ENCODE assay signal across 9 mouse cellular contexts in genomic region chr5:135263866-135264503, GRCm38 (mm10). TPM values are rescaled to one million over a fixed set of nuclear protein-coding genes. Genes with fewer than 3 reads are reported as not detected.
A peak's percentile ranks its signal among the peaks of the same experiment; 100 is the strongest.
DNase-seq lines count a peak whose midpoint lies in the region; ATAC-seq and TF ChIP-seq lines count a peak whose summit lies in the region.
"Had no signal": no experiment of that assay in that cellular context is flagged by ENCODE, and none has a peak within 500 bp of the region (broad histone marks: within the 10 kb centered on the region; RNA-seq: fewer than 3 reads in every experiment).

No protein-coding gene starts in this region.

- peak overlapping the region; percentile 23 to 43; a peak in 3 of 4 replicates for H3K4me3 ChIP-seq in ES-E14 (ENCODE audit: insufficient read depth in 1 of 2, low read depth in 1 of 2, low read length in 2 of 2, poor library complexity in 1 of 2, severe bottlenecking in 1 of 2)
- H3K4me3 ChIP-seq in midbrain, embryonic 14.5 days (replicated peaks; ENCODE audit: low read depth, low read length), result no peak overlapping the region

- peaks cover 0 to 4% of the 10 kb centered on the region in 2 experiments; a peak in 1 of 4 replicates for H3K4me1 ChIP-seq in ES-E14 (ENCODE audit: control insufficient read depth in 2 of 2, insufficient read depth in 2 of 2, low read length in 2 of 2, poor library complexity in 1 of 2)
- no peaks in the 10 kb centered on the region for H3K4me1 ChIP-seq in midbrain, embryonic 14.5 days (ENCODE audit: control insufficient read depth, insufficient read depth, low read length)

- in situ Hi-C loops in ES-E14 (cut with MboI; ENCODE audit: low sequenced_read_pairs in 2 of 2, unreplicated experiment in 2 of 2), result no loop called here

- H3K27ac ChIP-seq in ES-E14 (ENCODE audit: insufficient read depth, low read depth, low read length, poor library complexity, severe bottlenecking), result no peak overlapping the region
- peak overlapping the region; percentile 56 for H3K27ac ChIP-seq in midbrain, embryonic 14.5 days (replicated peaks; ENCODE audit: low read depth, low read length)
- H3K27ac ChIP-seq: macrophage had no signal

- H3K27me3 ChIP-seq in midbrain, embryonic 14.5 days (ENCODE audit: control insufficient read depth, insufficient read depth, low read length), result no peaks in the 10 kb centered on the region

- H3K9ac ChIP-seq in ES-E14 (ENCODE audit: insufficient read depth, low read depth, low read length, poor library complexity, severe bottlenecking), result peak overlapping the region; percentile 38
- no peak overlapping the region for H3K9ac ChIP-seq in midbrain, embryonic 14.5 days (replicated peaks; ENCODE audit: low read length)

- WGBS in midbrain, embryonic 14.5 days, result 16% methylated on average over 17 of the region's 17 CpGs

- no peaks in the 10 kb centered on the region for H3K9me3 ChIP-seq in ES-E14 (ENCODE audit: control insufficient read depth, insufficient read depth, low read depth, low read length)
- H3K9me3 ChIP-seq in midbrain, embryonic 14.5 days (ENCODE audit: control insufficient read depth, low read length), result no peaks in the 10 kb centered on the region

- no peaks in the 10 kb centered on the region for H3K36me3 ChIP-seq in ES-E14 (ENCODE audit: control insufficient read depth, insufficient read depth, low read length, poor library complexity, severe bottlenecking)
- no peaks in the 10 kb centered on the region for H3K36me3 ChIP-seq in midbrain, embryonic 14.5 days (ENCODE audit: control insufficient read depth, insufficient read depth, low read length)

- 0 out of 2 replicates have a peak overlapping the region, but pooled peaks have one; percentile 8 for H3K4me2 ChIP-seq in midbrain, embryonic 14.5 days (ENCODE audit: low read length)

- ATAC-seq in midbrain, embryonic 14.5 days (ENCODE audit: low FRiP score, low TSS enrichment), result peak; percentile 58

- DNase-seq in ES-E14 (ENCODE audit: low read depth, low spot score) (no peak), liver (peak; percentile 30)
- peak; percentile 72 for DNase-seq in embryo, embryonic 10 days (ENCODE audit: low spot score)
- peak; percentile 53 for DNase-seq in heart, adult 8-10 months (ENCODE audit: low spot score)
- DNase-seq in kidney, adult 11 months, result peak; percentile 9
- peak; percentile 58 for DNase-seq in midbrain, embryonic 14.5 days
- peak; percentile 63 for DNase-seq in thymus, postnatal 14 days
- no peak for DNase-seq in urinary bladder, adult 18-20 months (ENCODE audit: low spot score in 2 of 2)

TF ChIP-seq in ES-E14, 5 proteins besides CTCF, POLR2A, EP300 and RAD21:
- TF ChIP-seq CHD2 (IDR thresholded peaks at IDR 0.05; ENCODE audit: low read depth, low read length), result no peak
- TF ChIP-seq MAFK (IDR thresholded peaks at IDR 0.05; ENCODE audit: insufficient read depth, low read depth, low read length), result no peak
- TF ChIP-seq ZNF384 (IDR thresholded peaks at IDR 0.05; ENCODE audit: low read depth, low read length), result no peak
- no peak for TF ChIP-seq HCFC1 (IDR thresholded peaks at IDR 0.05; ENCODE audit: borderline replicate concordance, insufficient read depth, low read length)
- no peak for TF ChIP-seq ZC3H11A (IDR thresholded peaks at IDR 0.05; ENCODE audit: borderline replicate concordance, low read depth, low read length)

RNA-seq across cellular contexts. Expression of gene Fzd9, which starts 13.0 kb away (rescaled TPM):
- 9.4 and 18.2 TPM in 2 replicates for total RNA-seq in ES-E14 (2012; rRNA removed)
- 1 to 10 TPM; 1.3 to 1.9 (median 1.6) TPM for total RNA-seq in heart, adult 8-10 months (2022)
- polyA plus RNA-seq in midbrain, embryonic 14.5 days (2014; fragmentation: Nextera tagmentation; extraction: Ambion mirVana), result 8.7 and 11.9 TPM in 2 replicates
- polyA plus RNA-seq: macrophage had no signal

Comparison
In these comparisons a context has a peak if more than half of its experiments do, and no peak if none do; other contexts are left out.
1. DNase-seq: peak in embryo, embryonic 10 days (single experiment), heart, adult 8-10 months (single experiment), kidney, adult 11 months (single experiment), liver (single experiment), midbrain, embryonic 14.5 days (single experiment) and thymus, postnatal 14 days (single experiment); none in ES-E14 (single experiment) and urinary bladder, adult 18-20 months (0 of 2).